ENCODE assay signal across 14 mouse cellular contexts in genomic region chr7:80766072-80766471, GRCm38 (mm10). TPM values are rescaled to one million over a fixed set of nuclear protein-coding genes. Genes with fewer than 3 reads are reported as not detected.
DNase-seq lines count a peak whose midpoint lies in the region; ATAC-seq and TF ChIP-seq lines count a peak whose summit lies in the region.
"Had no signal": no experiment of that assay in that cellular context is flagged by ENCODE, and none has a peak within 500 bp of the region (broad histone marks: within the 10 kb centered on the region; RNA-seq: fewer than 3 reads in every experiment).

No protein-coding gene starts in this region.

- WGBS in kidney, embryonic 15.5 days: 80% methylated on average over 3 of the region's 3 CpGs
- WGBS in thymus, adult 2 months: 48% methylated on average over 3 of the region's 3 CpGs
- WGBS in stomach, postnatal 0 days: 48% methylated on average over 3 of the region's 3 CpGs
- WGBS in forebrain, embryonic 10.5 days: 84% methylated on average over 3 of the region's 3 CpGs

- no peak for DNase-seq in kidney, adult 18-20 months
- peak; percentile 13 for DNase-seq in thymus, adult 2 months
- no peak for DNase-seq in thymus, postnatal 14 days
- DNase-seq in stomach, postnatal 0 days (ENCODE audit: low spot score): no peak
- no peak for DNase-seq in forebrain, embryonic 10.5 days (ENCODE audit: extremely low spot score, low spot score)
- no peak for DNase-seq in kidney, postnatal 10 days
- DNase-seq: forebrain, postnatal 0 days; kidney, adult 8-10 months; lung, postnatal 14 days had no signal

- H3K9ac ChIP-seq in kidney, embryonic 15.5 days: no peak overlapping the region
- no peak overlapping the region for H3K9ac ChIP-seq in stomach, postnatal 0 days (ENCODE audit: low read length)
- H3K9ac ChIP-seq: embryonic facial prominence, embryonic 12.5 days; forebrain, postnatal 0 days; heart, embryonic 13.5 days; limb, embryonic 12.5 days had no signal

- no peak for ATAC-seq in kidney, embryonic 15.5 days (replicated peaks; ENCODE audit: low FRiP score)
- ATAC-seq in common myeloid progenitor, adult 5-6 weeks (replicated peaks; ENCODE audit: low read depth, poor library complexity, severe bottlenecking): 0 out of 2 replicates have a peak, but pooled peaks have one; percentile 32
- ATAC-seq in stomach, postnatal 0 days (ENCODE audit: low FRiP score, low TSS enrichment): peak; percentile 52; the same call in 1 of the 2 replicates

- peaks cover 41% of the 10 kb centered on the region for H3K4me1 ChIP-seq in kidney, embryonic 15.5 days
- peaks cover 14% of the 10 kb centered on the region for H3K4me1 ChIP-seq in thymus, adult 2 months (replicated peaks; ENCODE audit: control insufficient read depth, insufficient read depth, low read length)
- 0 out of 2 replicates have a peak, but pooled peaks cover 2% of the 10 kb centered on the region for H3K4me1 ChIP-seq in stomach, postnatal 0 days (replicated peaks; ENCODE audit: control insufficient read depth, insufficient read depth)
- H3K4me1 ChIP-seq in forebrain, embryonic 10.5 days: peaks cover 12% of the 10 kb centered on the region
- H3K4me1 ChIP-seq: embryonic facial prominence, embryonic 12.5 days; limb, embryonic 12.5 days had no signal

- TF ChIP-seq EP300 in stomach, postnatal 0 days (optimal IDR thresholded peaks at IDR 0.05): no peak

- H3K27ac ChIP-seq in kidney, embryonic 15.5 days: 0 out of 2 replicates have a peak overlapping the region, but pooled peaks have one; percentile 18
- no peak overlapping the region for H3K27ac ChIP-seq in thymus, adult 2 months (ENCODE audit: control insufficient read depth, insufficient read depth, low read length)
- no peak overlapping the region for H3K27ac ChIP-seq in stomach, postnatal 0 days (replicated peaks)
- H3K27ac ChIP-seq in forebrain, embryonic 10.5 days: no peak overlapping the region
- H3K27ac ChIP-seq: embryonic facial prominence, embryonic 12.5 days; heart, embryonic 13.5 days; limb, embryonic 12.5 days had no signal

- no peak overlapping the region for H3K4me2 ChIP-seq in kidney, embryonic 15.5 days
- H3K4me2 ChIP-seq in stomach, postnatal 0 days (replicated peaks; ENCODE audit: low read depth): no peak overlapping the region
- H3K4me2 ChIP-seq: embryonic facial prominence, embryonic 12.5 days; heart, embryonic 13.5 days; limb, embryonic 12.5 days had no signal

- H3K4me3 ChIP-seq in kidney, embryonic 15.5 days (replicated peaks): no peak overlapping the region
- no peak overlapping the region for H3K4me3 ChIP-seq in thymus, adult 2 months (ENCODE audit: control insufficient read depth, insufficient read depth, low read length)
- no peak overlapping the region for H3K4me3 ChIP-seq in stomach, postnatal 0 days (ENCODE audit: low read depth, low read length)
- no peak overlapping the region for H3K4me3 ChIP-seq in forebrain, embryonic 10.5 days
- H3K4me3 ChIP-seq: embryonic facial prominence, embryonic 12.5 days; heart, embryonic 13.5 days; limb, embryonic 12.5 days had no signal

- peaks cover 44% of the 10 kb centered on the region for H3K36me3 ChIP-seq in kidney, embryonic 15.5 days
- H3K36me3 ChIP-seq in thymus, adult 2 months (ENCODE audit: control insufficient read depth, insufficient read depth, low read length): peaks cover 28% of the 10 kb centered on the region
- H3K36me3 ChIP-seq in stomach, postnatal 0 days (ENCODE audit: control insufficient read depth, insufficient read depth, low read length): peaks cover 14% of the 10 kb centered on the region
- H3K36me3 ChIP-seq in forebrain, embryonic 10.5 days (replicated peaks): peaks cover 6% of the 10 kb centered on the region

- no peak for TF ChIP-seq CTCF in thymus, adult 2 months (IDR thresholded peaks at IDR 0.05; ENCODE audit: borderline replicate concordance, control insufficient read depth, extremely low read depth, insufficient read depth, low read length, poor library complexity)
- no peak for TF ChIP-seq CTCF in stomach, postnatal 0 days (IDR thresholded peaks at IDR 0.05; ENCODE audit: low read depth)

- no peak for TF ChIP-seq POLR2A in thymus, adult 2 months (IDR thresholded peaks at IDR 0.05; ENCODE audit: control insufficient read depth, extremely low read depth, insufficient read depth, low read length, poor library complexity)

- no peaks in the 10 kb centered on the region for H3K9me3 ChIP-seq in kidney, embryonic 15.5 days (replicated peaks)
- H3K9me3 ChIP-seq in stomach, postnatal 0 days (ENCODE audit: control insufficient read depth, low read length): no peaks in the 10 kb centered on the region
- H3K9me3 ChIP-seq in forebrain, embryonic 10.5 days: no peaks in the 10 kb centered on the region
- H3K9me3 ChIP-seq: embryonic facial prominence, embryonic 12.5 days; heart, embryonic 13.5 days; limb, embryonic 12.5 days had no signal

- no peaks in the 10 kb centered on the region for H3K27me3 ChIP-seq in kidney, embryonic 15.5 days
- no peaks in the 10 kb centered on the region for H3K27me3 ChIP-seq in thymus, adult 2 months (ENCODE audit: control insufficient read depth, insufficient read depth, low read length)
- no peaks in the 10 kb centered on the region for H3K27me3 ChIP-seq in stomach, postnatal 0 days (ENCODE audit: control insufficient read depth, insufficient read depth, low read length)
- no peaks in the 10 kb centered on the region for H3K27me3 ChIP-seq in forebrain, embryonic 10.5 days (ENCODE audit: poor library complexity, severe bottlenecking)
- H3K27me3 ChIP-seq: embryonic facial prominence, embryonic 12.5 days; heart, embryonic 13.5 days; limb, embryonic 12.5 days had no signal

RNA-seq across cellular contexts. Expression of gene Iqgap1, which starts 59.7 kb away (rescaled TPM):
- 95.2 and 95.3 TPM in 2 replicates for polyA plus RNA-seq in kidney, embryonic 15.5 days (2015; fragmentation: Nextera tagmentation; extraction: Ambion mirVana)
- polyA plus RNA-seq in thymus, adult 2 months (2012; rRNA removed): 112 and 119 TPM in 2 replicates
- total RNA-seq in common myeloid progenitor, adult 5-6 weeks (2017): 84.8 and 101 TPM in 2 replicates
- polyA plus RNA-seq in stomach, postnatal 0 days (2015; fragmentation: Nextera tagmentation; extraction: Ambion mirVana): 52.8 and 58.0 TPM in 2 replicates
- polyA plus RNA-seq in forebrain, embryonic 10.5 days (2016; fragmentation: Nextera tagmentation; extraction: Ambion mirVana): 29.1 TPM in 2 replicates
